Mouse (Mus musculus) bone marrow, adult 2 months (tissue): ENCODE measurements around the gene Ppm1a.

ENCODE experiments used
- CTCF ChIP-seq: fragments of 200-500 bp; IDR thresholded peaks from 2 replicates; pipeline ENCODE4 v1.5.1; 2011; ENCODE audit warnings: low read length, control low read depth; ENCODE audit not compliant: control insufficient read depth, insufficient read depth
- POLR2A ChIP-seq: fragments of 200-500 bp; IDR thresholded peaks from 2 replicates; pipeline ENCODE4 v1.6.1; 2011; ENCODE audit warnings: low read depth, mild to moderate bottlenecking, control low read depth, low read length, borderline replicate concordance; ENCODE audit not compliant: control insufficient read depth

DNA sequence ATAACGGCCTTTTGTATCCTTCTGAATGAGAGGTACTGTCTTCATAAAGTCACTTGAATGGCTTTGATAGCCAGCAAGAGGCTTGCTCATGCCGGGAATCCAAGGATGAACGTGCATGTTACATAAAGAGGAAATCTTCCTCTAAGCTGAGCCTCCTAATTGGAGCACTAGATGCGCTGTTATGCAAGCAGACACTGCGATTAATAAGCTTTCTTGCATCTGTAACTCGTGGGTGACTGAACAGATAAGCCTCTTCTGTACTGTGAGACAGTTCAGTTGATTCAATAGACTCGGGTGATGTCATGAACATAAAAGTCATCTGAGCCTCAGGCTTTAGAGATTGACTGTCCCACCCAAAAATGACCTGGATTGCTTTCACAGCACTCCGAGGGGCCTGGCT lies 73.1 kb downstream of the Ppm1a start:
- TF ChIP-seq POLR2A (no peak), CTCF (no peak)
